Mouse (Mus musculus): ENCODE measurements around the gene Rora.

DNA sequence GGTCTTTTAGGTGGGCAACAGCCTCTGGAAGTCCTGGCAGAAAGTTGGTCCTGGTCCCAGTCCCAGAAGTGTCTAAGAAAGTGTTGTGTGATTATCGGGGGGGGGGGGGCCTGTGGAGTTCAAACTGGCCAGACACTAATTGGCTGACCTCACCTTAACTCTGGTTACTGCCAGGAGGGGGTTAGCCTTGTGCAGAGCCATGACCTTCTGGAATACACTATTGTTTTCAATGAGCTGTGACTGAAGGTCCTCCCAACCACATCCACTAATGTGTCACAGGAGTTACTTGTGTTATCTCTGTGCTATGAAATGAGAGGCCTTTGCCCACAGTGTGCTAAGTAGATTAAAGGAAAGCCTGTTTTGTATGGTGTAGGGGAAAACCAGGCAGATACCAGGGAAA, 19.6 kb downstream of the Rora start:
- no peak for TF ChIP-seq CTCF (IDR thresholded peaks at IDR 0.05; ENCODE audit: control insufficient read depth, insufficient read depth, insufficient read length)
- TF ChIP-seq MYOG (IDR thresholded peaks at IDR 0.05; ENCODE audit: control insufficient read depth, extremely low read depth, insufficient read length): no peak
- no peak for TF ChIP-seq CEBPB (IDR thresholded peaks at IDR 0.05; ENCODE audit: low read depth)
- TF ChIP-seq USF1 (IDR thresholded peaks at IDR 0.05; ENCODE audit: low read depth): no peak
- TF ChIP-seq MYOD1 (IDR thresholded peaks at IDR 0.05; ENCODE audit: control insufficient read depth, insufficient read length, low read depth): no peak
